Mouse (Mus musculus): Measurements from ENCODE around the gene Arhgef26.

GRCm38 (mm10) chr3:62443582-62444194 lies 105.5 kb downstream of the Arhgef26 start:
- no peak for TF ChIP-seq CTCF (IDR thresholded peaks at IDR 0.05; ENCODE audit: control insufficient read depth, insufficient read depth, low read length)
- TF ChIP-seq POLR2A (IDR thresholded peaks at IDR 0.05; ENCODE audit: borderline replicate concordance, control insufficient read depth, low read depth, low read length), result no peak

Measured in bone marrow, adult 2 months (tissue).